Comparison of ENCODE assay signal across 8 mouse cellular contexts in the genomic region with DNA sequence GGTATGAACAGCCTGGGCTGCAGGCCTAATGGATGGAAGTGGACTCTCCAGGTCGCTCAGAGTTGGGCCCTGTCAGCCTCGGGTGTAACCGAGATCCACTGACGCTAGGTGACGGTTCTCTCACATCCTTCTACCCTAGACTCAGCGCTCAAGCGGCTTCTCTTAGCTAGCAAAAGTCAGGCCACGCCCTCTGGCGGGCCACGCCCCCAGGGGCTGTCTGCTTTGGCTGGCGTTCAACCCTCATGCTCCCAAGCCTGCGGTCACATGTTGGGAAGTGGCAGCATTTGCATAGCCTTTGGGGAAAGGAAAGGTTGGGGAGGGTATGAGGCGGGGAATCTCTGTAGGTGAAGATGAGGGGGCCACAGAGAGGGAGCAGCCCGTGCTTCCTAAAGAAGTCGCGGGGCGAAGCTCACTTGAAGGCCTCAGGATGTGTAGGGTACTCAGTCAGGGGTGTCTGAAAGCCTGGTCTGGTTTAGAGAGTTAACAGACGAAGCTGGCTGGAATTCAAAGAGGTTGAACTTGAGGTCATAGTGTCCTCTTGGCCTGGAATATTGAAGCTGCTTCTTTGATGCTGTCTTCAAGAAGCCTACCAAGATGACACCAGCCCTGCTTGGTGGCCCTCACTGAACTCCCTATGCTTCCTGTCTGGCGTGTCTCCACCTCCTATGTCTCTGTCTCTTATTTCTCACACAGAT. TPM values are rescaled to one million over a fixed set of nuclear protein-coding genes. Genes with fewer than 3 reads are reported as not detected.
DNase-seq lines count a peak whose midpoint lies in the region; ATAC-seq and TF ChIP-seq lines count a peak whose summit lies in the region.

No protein-coding gene starts in this region.

- TF ChIP-seq POLR2A in cerebellum, adult 2 months (IDR thresholded peaks at IDR 0.05; ENCODE audit: borderline replicate concordance, insufficient read depth, low read length), result no peak

- H3K9ac ChIP-seq in heart, embryonic 15.5 days, result no peak overlapping the region
- no peak overlapping the region for H3K9ac ChIP-seq in kidney, embryonic 15.5 days
- no peak overlapping the region for H3K9ac ChIP-seq in lung, postnatal 0 days (replicated peaks; ENCODE audit: low read depth)

- no peak for TF ChIP-seq CTCF in cerebellum, adult 2 months (IDR thresholded peaks at IDR 0.05; ENCODE audit: borderline replicate concordance, insufficient read depth, low read depth, low read length)
- peak; percentile 16; the same call in 1 of the 2 replicates for TF ChIP-seq CTCF in lung, postnatal 0 days (IDR thresholded peaks at IDR 0.05)

- H3K4me3 ChIP-seq in cerebellum, adult 2 months (replicated peaks; ENCODE audit: insufficient read depth, low read depth, low read length), result no peak overlapping the region
- H3K4me3 ChIP-seq in heart, embryonic 15.5 days, result peak overlapping the region; percentile 30
- H3K4me3 ChIP-seq in kidney, embryonic 15.5 days (replicated peaks), result peak overlapping the region; percentile 21
- H3K4me3 ChIP-seq in lung, postnatal 0 days (ENCODE audit: low read depth, low read length), result no peak overlapping the region

- no peaks in the 10 kb centered on the region for H3K9me3 ChIP-seq in heart, embryonic 15.5 days (replicated peaks)
- no peaks in the 10 kb centered on the region for H3K9me3 ChIP-seq in kidney, embryonic 15.5 days (replicated peaks)
- H3K9me3 ChIP-seq in lung, postnatal 0 days (ENCODE audit: low read length), result no peaks in the 10 kb centered on the region

- H3K4me2 ChIP-seq in heart, embryonic 15.5 days, result peak overlapping the region; percentile 58
- H3K4me2 ChIP-seq in kidney, embryonic 15.5 days, result peak overlapping the region; percentile 50
- peak overlapping the region; percentile 33 for H3K4me2 ChIP-seq in lung, postnatal 0 days (replicated peaks; ENCODE audit: low read depth, low read length)

- no peaks in the 10 kb centered on the region for H3K27me3 ChIP-seq in cerebellum, adult 2 months (ENCODE audit: control insufficient read depth, insufficient read depth, low read length)
- H3K27me3 ChIP-seq in heart, embryonic 15.5 days, result peaks cover 65% of the 10 kb centered on the region
- peaks cover 67% of the 10 kb centered on the region for H3K27me3 ChIP-seq in kidney, embryonic 15.5 days
- peaks cover 37% of the 10 kb centered on the region for H3K27me3 ChIP-seq in lung, postnatal 0 days (replicated peaks; ENCODE audit: insufficient read depth, low read length)

- no peak for TF ChIP-seq EP300 in lung, postnatal 0 days (IDR thresholded peaks at IDR 0.05)

- intact Hi-C loops in left cerebral cortex, postnatal 36 days (cut with DNase I), result no loop called here

- 0 out of 2 replicates have a peak, but pooled peaks have one; percentile 16 for ATAC-seq in erythroblast, adult 5-6 weeks (replicated peaks; ENCODE audit: low FRiP score, poor library complexity, severe bottlenecking)
- ATAC-seq in heart, embryonic 15.5 days (replicated peaks; ENCODE audit: insufficient number of reproducible peaks, insufficient read depth, low FRiP score, low read depth), result peak; percentile 59
- peak; percentile 54 for ATAC-seq in kidney, embryonic 15.5 days (replicated peaks; ENCODE audit: low FRiP score)
- peak; percentile 76 for ATAC-seq in lung, postnatal 0 days

- WGBS in cerebellum, adult 2 months, result 28% methylated on average over 19 of the region's 19 CpGs
- WGBS in heart, embryonic 15.5 days, result 7% methylated on average over 19 of the region's 19 CpGs
- WGBS in kidney, embryonic 15.5 days, result 9% methylated on average over 19 of the region's 19 CpGs
- WGBS in lung, postnatal 0 days, result 7% methylated on average over 18 of the region's 19 CpGs

- no peaks in the 10 kb centered on the region for H3K36me3 ChIP-seq in heart, embryonic 15.5 days
- H3K36me3 ChIP-seq in kidney, embryonic 15.5 days, result no peaks in the 10 kb centered on the region
- no peaks in the 10 kb centered on the region for H3K36me3 ChIP-seq in lung, postnatal 0 days (ENCODE audit: insufficient read depth, low read length)

- H3K27ac ChIP-seq in cerebellum, adult 2 months (ENCODE audit: insufficient read depth, low read length), result no peak overlapping the region
- H3K27ac ChIP-seq in heart, embryonic 15.5 days, result no peak overlapping the region; the same call in 1 of the 2 replicates
- H3K27ac ChIP-seq in kidney, embryonic 15.5 days, result no peak overlapping the region
- H3K27ac ChIP-seq in lung, postnatal 0 days (ENCODE audit: low read length), result no peak overlapping the region

- DNase-seq in cerebellum, postnatal 25 days, result peak; percentile 41 to 63
- no peak for DNase-seq in cerebellum, adult 2 months
- peak; percentile 81 for DNase-seq in lung, postnatal 0 days (ENCODE audit: low spot score)
- peak; percentile 78 for DNase-seq in retina, embryonic 14.5 days (ENCODE audit: low spot score)
- no peak for DNase-seq in left cerebral cortex, postnatal 36 days (ENCODE audit: low spot score in 2 of 2)

- peaks cover 20% of the 10 kb centered on the region for H3K4me1 ChIP-seq in cerebellum, adult 2 months (ENCODE audit: control insufficient read depth, insufficient read depth, low read length)
- peaks cover 36% of the 10 kb centered on the region for H3K4me1 ChIP-seq in heart, embryonic 15.5 days (replicated peaks)
- H3K4me1 ChIP-seq in kidney, embryonic 15.5 days, result peaks cover 51% of the 10 kb centered on the region
- H3K4me1 ChIP-seq in lung, postnatal 0 days (ENCODE audit: insufficient read depth, low read depth, low read length), result no peaks in the 10 kb centered on the region; the same call in 1 of the 2 replicates

RNA-seq across cellular contexts. Expression of a gene that starts 37.3 kb away (rescaled TPM):
- 81.6 and 83.9 TPM in 2 replicates for polyA plus RNA-seq in cerebellum, adult 2 months (2012; rRNA removed)
- 2.3 and 10.8 TPM in 2 replicates for total RNA-seq in erythroblast, adult 5-6 weeks (2015; ENCODE audit: low replicate concordance)
- total RNA-seq in erythroblast, adult 5-6 weeks (2017; ENCODE audit: low replicate concordance), result 1.2 and 1.7 TPM in 2 replicates
- polyA plus RNA-seq in heart, embryonic 15.5 days (2015; fragmentation: Nextera tagmentation; extraction: Ambion mirVana), result 0.86 and 2.3 TPM in 2 replicates
- 3.5 and 4.0 TPM in 2 replicates for polyA plus RNA-seq in kidney, embryonic 15.5 days (2015; fragmentation: Nextera tagmentation; extraction: Ambion mirVana)
- 0.63 and 1.1 TPM in 2 replicates for polyA plus RNA-seq in lung, postnatal 0 days (2015; fragmentation: Nextera tagmentation; extraction: Ambion mirVana)
- 100 to 1,000 TPM; 130 to 133 TPM for total RNA-seq in left cerebral cortex, postnatal 36 days (2021)

RNA-seq across cellular contexts. Expression of a gene that starts 40.3 kb away (rescaled TPM):
- polyA plus RNA-seq in cerebellum, adult 2 months (2012; rRNA removed), result 42.9 and 45.7 TPM in 2 replicates
- total RNA-seq in erythroblast, adult 5-6 weeks (2015; ENCODE audit: low replicate concordance), result 12.7 and 21.1 TPM in 2 replicates
- total RNA-seq in erythroblast, adult 5-6 weeks (2017; ENCODE audit: low replicate concordance), result 0.42 TPM in 1 of 2 replicates, not detected in the other
- 27.1 and 30.8 TPM in 2 replicates for polyA plus RNA-seq in heart, embryonic 15.5 days (2015; fragmentation: Nextera tagmentation; extraction: Ambion mirVana)
- polyA plus RNA-seq in kidney, embryonic 15.5 days (2015; fragmentation: Nextera tagmentation; extraction: Ambion mirVana), result 26.7 and 34.9 TPM in 2 replicates
- polyA plus RNA-seq in lung, postnatal 0 days (2015; fragmentation: Nextera tagmentation; extraction: Ambion mirVana), result 17.0 and 20.0 TPM in 2 replicates
- total RNA-seq in left cerebral cortex, postnatal 36 days (2021), result 10 to 100 TPM; 21.2 to 21.9 TPM

RNA-seq across cellular contexts. Expression of a gene that starts 56.6 kb away (rescaled TPM):
- polyA plus RNA-seq in cerebellum, adult 2 months (2012; rRNA removed), result 3.3 and 4.1 TPM in 2 replicates
- not detected in 2 replicates for total RNA-seq in erythroblast, adult 5-6 weeks (2015; ENCODE audit: low replicate concordance)
- total RNA-seq in erythroblast, adult 5-6 weeks (2017; ENCODE audit: low replicate concordance), result not detected in 2 replicates
- polyA plus RNA-seq in heart, embryonic 15.5 days (2015; fragmentation: Nextera tagmentation; extraction: Ambion mirVana), result 0.08 and 0.43 TPM in 2 replicates
- polyA plus RNA-seq in kidney, embryonic 15.5 days (2015; fragmentation: Nextera tagmentation; extraction: Ambion mirVana), result 2.0 and 2.2 TPM in 2 replicates
- polyA plus RNA-seq in lung, postnatal 0 days (2015; fragmentation: Nextera tagmentation; extraction: Ambion mirVana), result 0.40 and 0.53 TPM in 2 replicates
- under 1 TPM; 0.11 to 0.17 TPM for total RNA-seq in left cerebral cortex, postnatal 36 days (2021)

RNA-seq across cellular contexts. Expression of a gene that starts 59.6 kb away (rescaled TPM):
- polyA plus RNA-seq in cerebellum, adult 2 months (2012; rRNA removed), result 0.36 and 0.38 TPM in 2 replicates
- not detected in 2 replicates for total RNA-seq in erythroblast, adult 5-6 weeks (2015; ENCODE audit: low replicate concordance)
- total RNA-seq in erythroblast, adult 5-6 weeks (2017; ENCODE audit: low replicate concordance), result not detected in 2 replicates
- polyA plus RNA-seq in heart, embryonic 15.5 days (2015; fragmentation: Nextera tagmentation; extraction: Ambion mirVana), result 0.34 and 0.35 TPM in 2 replicates
- 0.30 TPM in 2 replicates for polyA plus RNA-seq in kidney, embryonic 15.5 days (2015; fragmentation: Nextera tagmentation; extraction: Ambion mirVana)
- polyA plus RNA-seq in lung, postnatal 0 days (2015; fragmentation: Nextera tagmentation; extraction: Ambion mirVana), result 0.21 and 0.23 TPM in 2 replicates
- total RNA-seq in left cerebral cortex, postnatal 36 days (2021), result under 1 TPM in 1 of 2 experiments, not detected in 1; 0.63 TPM

Comparison
In these comparisons a context has a peak if more than half of its experiments do, and no peak if none do; other contexts are left out.
1. DNase-seq: peak in cerebellum, postnatal 25 days (2 of 2), lung, postnatal 0 days (single experiment) and retina, embryonic 14.5 days (single experiment); none in cerebellum, adult 2 months (0 of 2) and left cerebral cortex, postnatal 36 days (0 of 2).
2. H3K4me3 ChIP-seq: peak in heart, embryonic 15.5 days (single experiment) and kidney, embryonic 15.5 days (single experiment); none in cerebellum, adult 2 months (single experiment) and lung, postnatal 0 days (single experiment).
3. ATAC-seq: peak in every context shown above with its lines; median percentile 76 in lung, postnatal 0 days; 59 in heart, embryonic 15.5 days; 54 in kidney, embryonic 15.5 days; 16 in erythroblast, adult 5-6 weeks.
4. RNA of a gene that starts 37.3 kb away (polyA plus RNA-seq): 81.6 to 83.9 TPM in cerebellum, adult 2 months; 3.5 to 4.0 TPM in kidney, embryonic 15.5 days, 0.63 to 1.1 TPM in lung, postnatal 0 days and 0.86 to 2.3 TPM in heart, embryonic 15.5 days; every median in the first group is over 10 times any median in the second.
5. Peak in every context shown above with its lines, with median percentiles within 50 percentile points of each other: H3K4me2 ChIP-seq.